9 mouse cellular contexts compared by ENCODE assay signal in the genomic region with DNA sequence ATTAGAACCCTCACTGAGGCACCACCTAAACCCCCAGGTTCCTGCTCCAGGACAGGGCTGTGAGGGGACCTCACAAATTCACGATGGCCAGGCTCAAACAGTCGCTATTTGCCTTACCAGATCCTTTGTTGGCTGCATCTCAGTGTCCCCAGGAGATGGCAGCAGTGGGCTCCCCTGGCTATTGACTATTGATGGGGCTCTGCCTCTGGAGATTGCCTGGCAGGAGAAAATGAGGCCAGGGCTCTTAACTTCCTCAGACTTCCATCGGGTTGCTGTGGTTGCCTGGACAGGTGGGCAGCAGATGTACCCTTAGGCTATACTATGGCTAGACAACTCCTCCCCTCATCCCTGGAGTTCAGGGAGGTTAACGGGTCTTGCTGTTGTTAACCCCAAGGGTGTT. TPM values are rescaled to one million over a fixed set of nuclear protein-coding genes. Genes with fewer than 3 reads are reported as not detected.
DNase-seq lines count a peak whose midpoint lies in the region; ATAC-seq lines count a peak whose summit lies in the region.
"Had no signal": no experiment of that assay in that cellular context is flagged by ENCODE, and none has a peak within 500 bp of the region (broad histone marks: within the 10 kb centered on the region; RNA-seq: fewer than 3 reads in every experiment).

No protein-coding gene starts in this region.

- no peak overlapping the region for H3K9ac ChIP-seq in forebrain, embryonic 11.5 days (ENCODE audit: low read length)
- H3K9ac ChIP-seq in forebrain, embryonic 15.5 days (replicated peaks), result no peak overlapping the region
- H3K9ac ChIP-seq: liver, embryonic 15.5 days had no signal

- H3K36me3 ChIP-seq in forebrain, embryonic 11.5 days (ENCODE audit: control insufficient read depth, insufficient read depth, low read length), result no peaks in the 10 kb centered on the region
- H3K36me3 ChIP-seq in forebrain, embryonic 15.5 days, result no peaks in the 10 kb centered on the region
- H3K36me3 ChIP-seq: liver, embryonic 15.5 days had no signal

- no peaks in the 10 kb centered on the region for H3K27me3 ChIP-seq in forebrain, embryonic 11.5 days (ENCODE audit: control insufficient read depth, insufficient read depth, low read length)
- no peaks in the 10 kb centered on the region for H3K27me3 ChIP-seq in forebrain, embryonic 15.5 days
- H3K27me3 ChIP-seq: liver, embryonic 15.5 days had no signal

- H3K9me3 ChIP-seq in forebrain, embryonic 11.5 days (ENCODE audit: control insufficient read depth, low read length), result no peaks in the 10 kb centered on the region
- no peaks in the 10 kb centered on the region for H3K9me3 ChIP-seq in forebrain, embryonic 15.5 days
- H3K9me3 ChIP-seq: liver, embryonic 15.5 days had no signal

- H3K4me2 ChIP-seq in forebrain, embryonic 11.5 days (ENCODE audit: low read depth, low read length, severe bottlenecking), result no peak overlapping the region
- H3K4me2 ChIP-seq in forebrain, embryonic 15.5 days (replicated peaks), result no peak overlapping the region
- H3K4me2 ChIP-seq: liver, embryonic 15.5 days had no signal

- ATAC-seq in forebrain, embryonic 11.5 days (replicated peaks; ENCODE audit: low FRiP score), result no peak
- ATAC-seq in forebrain, embryonic 15.5 days (replicated peaks), result no peak

- H3K4me1 ChIP-seq in forebrain, embryonic 11.5 days (replicated peaks; ENCODE audit: control insufficient read depth, insufficient read depth, low read length), result no peaks in the 10 kb centered on the region
- peaks cover 3% of the 10 kb centered on the region for H3K4me1 ChIP-seq in forebrain, embryonic 15.5 days
- H3K4me1 ChIP-seq: liver, embryonic 15.5 days had no signal

- WGBS in forebrain, embryonic 11.5 days, result 29% methylated on average over 4 of the region's 4 CpGs
- 34% methylated on average over 4 of the region's 4 CpGs for WGBS in forebrain, embryonic 15.5 days

- no peak overlapping the region for H3K27ac ChIP-seq in forebrain, embryonic 11.5 days (ENCODE audit: low read depth, low read length)
- H3K27ac ChIP-seq in forebrain, embryonic 15.5 days (replicated peaks), result no peak overlapping the region
- H3K27ac ChIP-seq: liver, embryonic 15.5 days had no signal

- H3K4me3 ChIP-seq in forebrain, embryonic 11.5 days (ENCODE audit: low read depth, low read length), result no peak overlapping the region
- no peak overlapping the region for H3K4me3 ChIP-seq in forebrain, embryonic 15.5 days
- H3K4me3 ChIP-seq: liver, embryonic 15.5 days had no signal

- peak; percentile 74 for DNase-seq in forebrain, embryonic 11.5 days (ENCODE audit: low spot score)
- DNase-seq in ovary, postnatal 36 days (ENCODE audit: low spot score), result peak; percentile 36
- no peak for DNase-seq in ovary, adult 18-20 months (ENCODE audit: low spot score)
- DNase-seq in embryo, embryonic 9.5 days (ENCODE audit: extremely low spot score), result peak; percentile 65
- peak; percentile 6 to 28 for DNase-seq in kidney, adult 8-10 months
- peak; percentile 81 for DNase-seq in lung, postnatal 10 days
- peak; percentile 46 for DNase-seq in thymus, postnatal 4 days

RNA-seq across cellular contexts. Expression of gene Dhrs7c, which starts 22.2 kb away (rescaled TPM):
- not detected in 2 replicates for polyA plus RNA-seq in forebrain, embryonic 11.5 days (2014; fragmentation: Nextera tagmentation; extraction: Ambion mirVana)
- not detected in 2 replicates for polyA plus RNA-seq in forebrain, embryonic 15.5 days (2015; fragmentation: Nextera tagmentation; extraction: Ambion mirVana)

RNA-seq across cellular contexts. Expression of gene Gsg1l2, which starts 45.8 kb away (rescaled TPM):
- not detected in 2 replicates for polyA plus RNA-seq in forebrain, embryonic 11.5 days (2014; fragmentation: Nextera tagmentation; extraction: Ambion mirVana)
- not detected in 2 replicates for polyA plus RNA-seq in forebrain, embryonic 15.5 days (2015; fragmentation: Nextera tagmentation; extraction: Ambion mirVana)
- polyA plus RNA-seq: liver, embryonic 15.5 days had no signal

RNA-seq across cellular contexts. Expression of gene Glp2r, which starts 49.3 kb away (rescaled TPM):
- 0.05 TPM in 1 of 2 replicates, not detected in the other for polyA plus RNA-seq in forebrain, embryonic 11.5 days (2014; fragmentation: Nextera tagmentation; extraction: Ambion mirVana)
- polyA plus RNA-seq in forebrain, embryonic 15.5 days (2015; fragmentation: Nextera tagmentation; extraction: Ambion mirVana), result 0.10 and 0.20 TPM in 2 replicates
